Mouse (Mus musculus) midbrain, embryonic 15.5 days (tissue): ENCODE measurements at regions not wholly inside any gene's neighbourhood (a gene's known extent, or its start where the extent isn't known, plus 50 kb on each side); places are given as distances from the start of the nearest gene placed in this dataset.
A peak's percentile ranks its signal among the peaks of the same experiment; 100 is the strongest.

Experiments
- ATAC-seq: fragments of 200-750 bp; cut with Nextera tagmentation; replicated peaks from 2 replicates; pipeline ENCODE4 v1.8.0; 2017; ENCODE audit warnings: moderate TSS enrichment
- H3K27ac ChIP-seq: fragments of 300-500 bp; sonication (generic); 2 replicates; pipeline ENCODE4 v1.5.1; 2015; ENCODE audit warnings: mild to moderate bottlenecking, inconsistent platforms
- H3K27me3 ChIP-seq: fragments of 300-500 bp; sonication (generic); replicated peaks from 2 replicates; pipeline ENCODE4 v1.6.1; 2015; ENCODE audit warnings: inconsistent platforms
- H3K36me3 ChIP-seq: fragments of 300-500 bp; sonication (generic); replicated peaks from 2 replicates; pipeline ENCODE4 v1.6.1; 2015; ENCODE audit warnings: inconsistent platforms
- H3K4me1 ChIP-seq: fragments of 300-500 bp; sonication (generic); 2 replicates; pipeline ENCODE4 v1.6.1; 2015; ENCODE audit warnings: inconsistent platforms
- H3K4me2 ChIP-seq: fragments of 300-500 bp; sonication (generic); 2 replicates; pipeline ENCODE4 v1.6.1; 2015; ENCODE audit warnings: inconsistent platforms, mild to moderate bottlenecking, moderate library complexity
- H3K4me3 ChIP-seq: fragments of 300-500 bp; sonication (generic); 2 replicates; pipeline ENCODE4 v1.5.1; 2015; ENCODE audit warnings: mild to moderate bottlenecking, inconsistent platforms
- H3K9ac ChIP-seq: fragments of 300-500 bp; sonication (generic); 2 replicates; pipeline ENCODE4 v1.6.1; 2015; ENCODE audit warnings: mild to moderate bottlenecking, inconsistent platforms
- H3K9me3 ChIP-seq: fragments of 300-500 bp; sonication (generic); 2 replicates; pipeline ENCODE4 v1.6.1; 2016; ENCODE audit warnings: inconsistent platforms
- WGBS: fragments of 180-500 bp; shearing (Covaris S2); methylation state at CpG from one replicate; pipeline ENCODE4 v1.1.7; 2015; ENCODE audit warnings: mixed read lengths; 5-methylcytosine and 5-hydroxymethylcytosine counted together

- Histone ChIP-seq H3K4me3 (no peak overlapping the region), H3K27ac (no peak overlapping the region), H3K9me3 (no peaks in the 10 kb centered on the region), H3K36me3 (no peaks in the 10 kb centered on the region), H3K4me2 (no peak overlapping the region), H3K4me1 (peaks cover 9% of the 10 kb centered on the region), H3K27me3 (no peaks in the 10 kb centered on the region), H3K9ac (no peak overlapping the region)
- WGBS: 72% methylated on average over 2 of the region's 2 CpGs
- ATAC-seq: no peak
These were observed 419.9 kb upstream of the Atp11b start for GRCm38 (mm10) chr3:35334017-35334416.

GRCm38 (mm10) chr3:35334546-35334945, 419.4 kb upstream of the Atp11b start:
- 9% methylated on average over 3 of the region's 3 CpGs for WGBS
- Histone ChIP-seq H3K9ac (no peak overlapping the region), H3K27me3 (no peaks in the 10 kb centered on the region), H3K4me1 (peaks cover 9% of the 10 kb centered on the region), H3K4me2 (no peak overlapping the region), H3K36me3 (no peaks in the 10 kb centered on the region), H3K27ac (no peak overlapping the region), H3K4me3 (no peak overlapping the region), H3K9me3 (no peaks in the 10 kb centered on the region)
- no peak for ATAC-seq

DNA sequence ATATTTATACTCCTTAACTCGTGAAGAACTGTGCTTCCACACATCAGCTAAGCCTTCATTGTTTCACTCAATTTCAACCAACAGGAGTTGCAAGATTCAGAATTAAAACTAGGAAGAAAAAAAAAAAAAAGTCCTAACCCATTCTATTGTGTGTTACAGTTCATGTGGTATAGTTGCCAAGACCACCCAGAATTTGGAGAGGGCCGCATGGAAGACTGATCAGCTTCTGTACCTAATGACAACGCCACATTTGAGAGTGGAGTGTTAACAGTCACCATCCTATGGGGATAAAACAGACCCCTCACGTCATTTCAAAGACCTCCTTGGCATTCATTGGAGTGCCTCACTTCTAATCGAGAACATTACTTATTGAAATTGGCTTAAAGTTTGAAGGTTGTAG, 418.1 kb upstream of the Atp11b start:
- 36% methylated on average over 5 of the region's 5 CpGs for WGBS
- no peak for ATAC-seq
- no peaks in the 10 kb centered on the region for H3K9me3 ChIP-seq
- no peaks in the 10 kb centered on the region for H3K36me3 ChIP-seq
- H3K4me2 ChIP-seq: no peak overlapping the region
- H3K4me3 ChIP-seq: no peak overlapping the region
- no peak overlapping the region for H3K9ac ChIP-seq
- H3K27ac ChIP-seq: no peak overlapping the region
- peaks cover 13% of the 10 kb centered on the region for H3K4me1 ChIP-seq
- H3K27me3 ChIP-seq: no peaks in the 10 kb centered on the region

DNA sequence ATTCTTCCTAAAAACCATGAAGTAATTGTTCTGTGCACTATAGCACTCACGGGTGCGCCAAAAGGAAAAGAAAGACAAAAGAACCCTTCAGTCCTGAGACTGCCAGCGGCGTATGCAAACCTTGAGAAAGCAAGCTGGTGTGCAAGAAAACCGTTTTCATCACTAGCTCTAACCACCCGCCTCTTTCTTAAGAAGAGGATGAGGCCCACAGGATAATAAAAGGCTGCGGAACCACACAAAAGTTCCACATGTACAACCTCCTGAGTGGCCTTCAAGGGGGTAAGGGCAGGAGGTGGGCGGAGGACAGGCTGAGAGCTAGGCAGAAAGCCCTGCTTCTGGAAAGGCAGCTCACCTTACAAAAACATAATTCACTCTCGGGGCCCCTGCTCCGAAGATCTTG, 413.4 kb upstream of the Atp11b start:
- Histone ChIP-seq H3K4me2 (peak overlapping the region; percentile 73), H3K9ac (peak overlapping the region; percentile 42), H3K4me3 (peak overlapping the region; percentile 43), H3K27ac (peak overlapping the region; percentile 74), H3K27me3 (no peaks in the 10 kb centered on the region), H3K4me1 (peaks cover 16% of the 10 kb centered on the region), H3K36me3 (no peaks in the 10 kb centered on the region), H3K9me3 (no peaks in the 10 kb centered on the region)
- 3% methylated on average over 10 of the region's 10 CpGs for WGBS
- peak; percentile 62 for ATAC-seq

DNA sequence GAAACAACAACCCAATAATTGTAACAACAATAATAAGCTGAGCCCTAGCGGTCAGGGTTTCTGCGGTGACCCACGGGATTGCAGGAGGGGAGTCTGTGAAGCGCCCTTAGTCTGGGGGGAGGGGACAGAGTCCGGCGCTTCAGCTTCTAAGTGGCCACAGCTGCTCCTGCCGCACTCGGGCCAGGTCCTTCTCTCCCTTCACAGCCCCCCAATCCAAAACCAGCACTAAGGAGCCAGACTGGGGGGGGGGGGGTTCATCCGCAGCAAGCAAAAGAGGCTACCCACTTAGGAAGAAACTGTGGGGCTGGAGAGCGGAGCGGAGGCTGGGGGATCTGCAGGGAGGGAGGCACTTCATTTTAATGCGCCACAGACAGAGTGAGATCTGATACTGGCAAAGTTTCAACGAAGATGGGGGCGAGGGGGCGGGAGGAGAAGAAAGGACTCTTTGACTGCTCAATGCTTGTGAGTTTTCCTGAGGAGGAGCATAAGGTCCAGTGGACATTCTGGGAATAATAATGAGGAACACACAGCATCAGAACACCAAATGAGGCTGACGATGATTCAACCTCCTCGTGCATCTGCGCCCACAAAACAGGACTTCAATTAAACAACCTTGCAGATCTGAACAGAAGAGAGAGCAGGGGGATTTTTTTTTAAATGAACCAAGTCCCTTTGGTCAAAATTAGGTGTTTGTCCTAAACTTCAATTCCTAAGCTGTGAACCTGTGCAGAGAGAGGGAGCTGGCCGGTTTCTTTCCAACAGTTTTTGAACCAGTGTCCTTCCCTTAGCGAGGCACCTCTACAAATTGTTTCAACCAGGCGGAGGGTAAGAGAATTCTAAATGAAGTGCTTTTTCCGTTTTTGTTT, 412.7 kb upstream of the Atp11b start:
- H3K9ac ChIP-seq: peak overlapping the region; percentile 42
- H3K4me1 ChIP-seq: peaks cover 16% of the 10 kb centered on the region
- peak overlapping the region; percentile 74 for H3K27ac ChIP-seq
- ATAC-seq: peak; percentile 92
- WGBS: under 1% methylated on average over 22 of the region's 22 CpGs
- peak overlapping the region; percentile 43 for H3K4me3 ChIP-seq
- H3K27me3 ChIP-seq: no peaks in the 10 kb centered on the region
- no peaks in the 10 kb centered on the region for H3K9me3 ChIP-seq
- peak overlapping the region; percentile 73 for H3K4me2 ChIP-seq
- H3K36me3 ChIP-seq: no peaks in the 10 kb centered on the region

- Histone ChIP-seq H3K9me3 (no peaks in the 10 kb centered on the region), H3K36me3 (no peaks in the 10 kb centered on the region), H3K4me2 (peak overlapping the region; percentile 73), H3K4me1 (peaks cover 16% of the 10 kb centered on the region), H3K4me3 (peak overlapping the region; percentile 43; the same call in 1 of the 2 replicates), H3K27ac (peak overlapping the region; percentile 74), H3K27me3 (no peaks in the 10 kb centered on the region), H3K9ac (no peak overlapping the region)
- ATAC-seq: no peak
- 10% methylated on average over 9 of the region's 9 CpGs for WGBS
These were observed 412.1 kb upstream of the Atp11b start for GRCm38 (mm10) chr3:35341840-35342239.

DNA sequence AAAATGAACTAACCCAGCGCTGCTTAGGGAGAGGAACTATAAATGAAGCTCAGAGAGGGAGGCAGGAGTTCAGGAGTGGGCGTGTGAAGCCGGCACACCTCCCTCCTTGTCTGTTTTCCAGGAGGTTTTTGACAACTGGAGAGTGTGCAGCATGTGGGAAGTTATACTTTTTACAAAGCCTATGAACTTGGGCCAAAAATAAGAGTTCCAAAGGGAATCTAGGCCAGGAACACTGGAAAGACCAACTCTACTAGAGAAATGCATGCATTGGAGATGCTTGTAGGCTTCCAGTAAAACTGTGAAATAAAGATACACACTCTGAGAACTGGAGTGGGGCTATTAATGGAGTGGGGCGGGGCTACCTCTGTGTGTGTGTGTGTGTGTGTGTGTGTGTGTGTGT, 411.3 kb upstream of the Atp11b start:
- Histone ChIP-seq H3K27ac (peak overlapping the region; percentile 74; the same call in 1 of the 2 replicates), H3K4me1 (peaks cover 16% of the 10 kb centered on the region), H3K4me3 (no peak overlapping the region), H3K36me3 (no peaks in the 10 kb centered on the region), H3K9ac (no peak overlapping the region), H3K27me3 (no peaks in the 10 kb centered on the region), H3K4me2 (no peak overlapping the region), H3K9me3 (no peaks in the 10 kb centered on the region)
- no peak for ATAC-seq
- WGBS: 57% methylated on average over 4 of the region's 4 CpGs

DNA sequence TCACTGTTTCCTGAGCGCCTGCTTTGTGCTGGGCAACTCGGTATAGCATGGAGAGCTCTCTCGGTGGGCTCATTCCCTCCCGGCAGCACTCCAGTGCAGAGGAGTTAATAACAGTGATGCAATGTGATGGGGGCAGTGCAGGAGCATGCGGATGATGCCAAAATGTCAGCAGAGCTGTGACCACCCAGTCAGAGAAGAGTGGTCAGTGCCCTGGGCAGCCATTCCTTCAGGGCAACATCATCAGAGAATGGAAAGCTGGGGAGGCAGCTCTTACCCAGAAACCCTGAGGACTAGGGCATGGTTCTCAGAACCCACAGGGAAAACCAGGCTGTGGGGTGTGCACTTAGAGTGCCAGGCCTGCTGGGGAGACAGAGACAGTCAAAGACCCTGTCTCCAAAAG, 410.0 kb upstream of the Atp11b start:
- no peak for ATAC-seq
- no peak overlapping the region for H3K27ac ChIP-seq
- 67% methylated on average over 5 of the region's 5 CpGs for WGBS

DNA sequence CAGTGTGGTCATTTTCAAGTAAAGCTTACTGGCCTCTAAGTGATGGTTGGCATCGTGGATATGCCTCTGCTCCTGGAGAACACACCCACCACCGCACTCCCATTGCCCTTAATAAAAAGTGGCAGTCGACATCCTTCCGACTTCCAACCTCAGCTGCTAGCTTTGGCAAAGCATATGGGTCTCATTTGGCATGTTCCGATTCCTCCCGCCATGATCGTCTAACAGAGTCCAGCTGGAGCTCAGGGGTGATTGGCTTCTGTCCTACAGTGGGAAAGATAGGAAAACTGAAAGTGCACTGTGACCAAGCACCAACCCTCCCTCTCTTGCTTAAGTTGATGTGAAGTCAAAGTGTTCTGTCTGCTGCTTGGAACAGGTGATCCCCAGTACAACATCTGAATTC, 404.8 kb upstream of the Atp11b start:
- Histone ChIP-seq H3K36me3 (no peaks in the 10 kb centered on the region), H3K27ac (no peak overlapping the region), H3K4me2 (no peak overlapping the region), H3K4me3 (no peak overlapping the region), H3K9me3 (no peaks in the 10 kb centered on the region), H3K4me1 (no peaks in the 10 kb centered on the region), H3K9ac (no peak overlapping the region), H3K27me3 (no peaks in the 10 kb centered on the region)
- no peak for ATAC-seq
- 84% methylated on average over 7 of the region's 7 CpGs for WGBS

More for the DNA sequence above, 410.0 kb upstream of the Atp11b start:
- H3K4me2 ChIP-seq: no peak overlapping the region
- H3K36me3 ChIP-seq: no peaks in the 10 kb centered on the region
- H3K4me1 ChIP-seq: peaks cover 16% of the 10 kb centered on the region
- no peak overlapping the region for H3K4me3 ChIP-seq
- H3K9me3 ChIP-seq: no peaks in the 10 kb centered on the region
- no peak overlapping the region for H3K9ac ChIP-seq
- H3K27me3 ChIP-seq: no peaks in the 10 kb centered on the region

GRCm38 (mm10) chr3:35353442-35353841, 400.5 kb upstream of the Atp11b start:
- ATAC-seq: 0 out of 2 replicates have a peak, but pooled peaks have one; percentile 48
- no peaks in the 10 kb centered on the region for H3K36me3 ChIP-seq
- H3K4me1 ChIP-seq: no peaks in the 10 kb centered on the region
- no peak overlapping the region for H3K4me2 ChIP-seq
- H3K4me3 ChIP-seq: no peak overlapping the region
- no peak overlapping the region for H3K9ac ChIP-seq
- H3K9me3 ChIP-seq: no peaks in the 10 kb centered on the region
- no peaks in the 10 kb centered on the region for H3K27me3 ChIP-seq
- WGBS: 85% methylated on average over 9 of the region's 9 CpGs
- H3K27ac ChIP-seq: no peak overlapping the region

- no peak overlapping the region for H3K9ac ChIP-seq
- H3K36me3 ChIP-seq: no peaks in the 10 kb centered on the region
- H3K27ac ChIP-seq: no peak overlapping the region
- no peak overlapping the region for H3K4me3 ChIP-seq
- no peaks in the 10 kb centered on the region for H3K4me1 ChIP-seq
- H3K27me3 ChIP-seq: no peaks in the 10 kb centered on the region
- no peak overlapping the region for H3K4me2 ChIP-seq
- WGBS: 59% methylated on average over 7 of the region's 7 CpGs
- no peaks in the 10 kb centered on the region for H3K9me3 ChIP-seq
- ATAC-seq: no peak; the same call in 1 of the 2 replicates
These were observed 400.0 kb upstream of the Atp11b start for GRCm38 (mm10) chr3:35353920-35354319.

DNA sequence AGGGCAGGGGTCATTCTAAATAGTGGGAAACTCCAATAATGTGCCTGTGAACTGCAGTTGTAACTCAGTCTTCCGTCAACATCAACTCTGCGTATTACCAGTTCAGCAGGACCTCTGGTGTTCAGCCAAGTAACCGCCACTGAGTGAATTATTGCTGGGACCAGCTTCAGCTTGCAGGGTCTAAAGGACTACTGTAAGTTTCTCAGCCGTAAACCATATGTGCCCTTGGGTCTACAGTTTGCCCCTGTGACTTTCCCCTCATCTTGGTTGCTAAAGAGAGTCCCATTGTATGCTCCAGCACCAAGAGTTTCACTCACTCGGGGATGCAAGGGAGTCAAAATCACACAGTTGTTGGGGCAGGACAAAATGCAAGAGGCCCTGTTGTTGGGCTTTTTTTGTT, 399.6 kb upstream of the Atp11b start:
- H3K4me3 ChIP-seq: no peak overlapping the region
- no peaks in the 10 kb centered on the region for H3K36me3 ChIP-seq
- 75% methylated on average over 5 of the region's 5 CpGs for WGBS
- H3K27ac ChIP-seq: no peak overlapping the region
- H3K27me3 ChIP-seq: no peaks in the 10 kb centered on the region
- ATAC-seq: no peak
- no peaks in the 10 kb centered on the region for H3K4me1 ChIP-seq
- H3K9me3 ChIP-seq: no peaks in the 10 kb centered on the region
- H3K4me2 ChIP-seq: no peak overlapping the region
- H3K9ac ChIP-seq: no peak overlapping the region

DNA sequence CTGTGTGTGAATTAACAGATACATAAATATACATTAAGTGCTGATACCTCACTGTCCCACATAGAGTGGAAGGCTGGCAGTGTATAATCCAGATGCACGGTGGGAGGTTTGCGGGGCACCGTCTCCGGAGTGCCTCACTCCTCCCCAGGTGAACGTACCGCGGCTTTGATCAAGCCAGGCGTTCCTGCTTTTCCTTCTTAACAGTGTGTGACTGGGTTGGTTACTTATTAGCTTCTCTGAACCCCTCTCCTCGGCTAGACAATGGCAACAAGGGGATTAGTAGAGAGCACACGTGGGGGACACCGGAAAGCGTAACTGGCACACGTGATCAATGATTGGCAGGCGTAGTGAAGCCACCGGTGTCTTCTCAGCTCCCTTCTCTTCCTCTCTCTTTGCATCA, 396.8 kb upstream of the Atp11b start:
- Histone ChIP-seq H3K9ac (no peak overlapping the region), H3K27ac (no peak overlapping the region), H3K4me3 (no peak overlapping the region; the same call in 1 of the 2 replicates), H3K4me1 (no peaks in the 10 kb centered on the region), H3K36me3 (no peaks in the 10 kb centered on the region), H3K9me3 (no peaks in the 10 kb centered on the region), H3K27me3 (no peaks in the 10 kb centered on the region), H3K4me2 (0 out of 2 replicates have a peak overlapping the region, but pooled peaks have one; percentile 21)
- ATAC-seq: no peak; the same call in 1 of the 2 replicates
- 47% methylated on average over 15 of the region's 15 CpGs for WGBS
